Mouse (Mus musculus) ovary, postnatal 14 days (tissue): ENCODE measurements around the gene Pdzrn4.
A peak's percentile ranks its signal among the peaks of the same experiment; 100 is the strongest.

ENCODE experiments used
- DNase-seq: peaks from one replicate; pipeline ENCODE4 v3.0.0; 2022; ENCODE audit warnings: low spot score

Gene Pdzrn4

DNA sequence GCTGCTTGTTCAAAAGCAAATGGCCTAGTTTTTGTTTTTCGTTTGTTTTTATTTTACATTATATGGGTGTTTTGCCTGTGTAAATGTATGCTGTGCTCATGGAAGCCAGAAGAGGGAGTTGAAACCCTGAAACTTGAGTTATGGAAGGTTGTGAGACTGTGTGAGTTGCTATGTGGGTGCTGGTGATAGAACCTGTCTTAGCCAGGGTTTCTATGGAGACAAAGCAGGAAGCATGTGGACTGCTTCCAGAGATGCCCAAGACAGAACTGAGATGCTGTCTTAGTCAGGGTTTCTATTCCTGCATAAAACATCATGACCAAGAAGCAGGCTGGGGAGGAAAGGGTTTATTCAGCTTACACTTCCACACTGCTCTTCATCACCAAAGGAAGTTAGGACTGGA is 190.8 kb downstream of the Pdzrn4 start:
- DNase-seq, result no peak

- no peak for DNase-seq
Measured at GRCm38 (mm10) chr15:92594721-92595120, 198.0 kb downstream of the Pdzrn4 start.

GRCm38 (mm10) chr15:92597011-92597780 is 200.5 kb downstream of the Pdzrn4 start:
- DNase-seq, result no peak

DNA sequence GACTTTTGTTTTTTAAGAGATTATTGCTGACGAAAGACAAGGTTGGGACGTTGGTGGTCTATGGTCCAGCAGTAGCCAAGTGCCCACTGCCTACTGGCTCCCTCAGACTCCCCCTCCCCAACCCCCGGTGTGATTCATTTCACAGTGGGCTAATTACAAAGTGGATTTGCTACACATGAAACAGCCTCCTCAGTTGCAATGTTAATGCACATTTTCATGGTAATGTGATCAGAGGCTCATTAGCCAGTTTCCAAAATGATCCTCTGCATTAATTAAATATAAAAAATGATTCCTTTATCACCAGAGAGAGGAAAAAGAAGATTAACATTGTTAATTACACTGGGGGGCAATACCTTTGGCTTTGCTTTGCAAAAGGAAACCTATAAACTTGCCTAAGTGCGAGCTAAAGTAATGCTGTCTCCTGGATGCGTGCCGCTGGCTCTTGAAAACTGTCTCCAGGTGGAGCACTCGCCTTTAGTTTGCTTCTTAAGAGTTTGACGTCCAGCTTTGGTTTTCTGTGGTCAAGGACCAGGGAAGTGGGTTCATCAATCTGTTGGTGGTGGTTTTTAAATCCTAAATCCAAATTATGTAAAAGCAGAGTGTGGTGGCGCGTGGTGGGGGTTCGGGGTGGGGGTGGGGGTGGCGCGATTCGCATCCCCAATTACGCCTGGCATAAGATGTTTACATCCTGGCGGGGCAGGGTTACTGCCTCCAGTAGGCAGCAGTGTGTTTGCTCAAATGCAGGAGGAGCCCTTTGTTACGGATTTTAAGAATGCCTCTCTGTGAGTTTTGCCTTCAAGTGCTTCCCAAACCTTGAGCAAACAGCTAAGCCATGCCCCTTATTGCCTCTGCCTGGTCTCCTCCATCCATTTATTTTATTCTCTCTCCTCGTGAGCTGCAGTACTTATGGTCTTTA is 202.0 kb downstream of the Pdzrn4 start:
- peak; percentile 7 for DNase-seq

DNA sequence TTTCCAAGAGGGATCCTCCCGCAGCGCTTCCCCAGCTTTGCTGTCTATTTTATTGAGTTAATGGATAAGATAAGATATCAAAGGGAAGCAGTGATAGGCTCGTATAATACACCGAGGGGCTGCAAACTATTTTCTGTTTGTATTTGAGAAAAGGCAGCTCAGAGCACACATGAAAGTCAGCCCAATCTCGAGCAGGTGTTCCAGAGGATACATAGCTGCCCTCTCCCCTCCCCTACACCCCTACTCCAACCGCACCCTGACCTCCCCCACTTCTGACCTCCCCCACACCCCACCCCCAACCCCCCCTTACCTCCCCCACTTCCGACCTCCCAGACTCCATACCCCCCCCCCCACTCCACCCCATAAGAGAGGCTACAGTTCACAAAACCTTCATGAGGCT is 202.7 kb downstream of the Pdzrn4 start:
- no peak for DNase-seq

DNA sequence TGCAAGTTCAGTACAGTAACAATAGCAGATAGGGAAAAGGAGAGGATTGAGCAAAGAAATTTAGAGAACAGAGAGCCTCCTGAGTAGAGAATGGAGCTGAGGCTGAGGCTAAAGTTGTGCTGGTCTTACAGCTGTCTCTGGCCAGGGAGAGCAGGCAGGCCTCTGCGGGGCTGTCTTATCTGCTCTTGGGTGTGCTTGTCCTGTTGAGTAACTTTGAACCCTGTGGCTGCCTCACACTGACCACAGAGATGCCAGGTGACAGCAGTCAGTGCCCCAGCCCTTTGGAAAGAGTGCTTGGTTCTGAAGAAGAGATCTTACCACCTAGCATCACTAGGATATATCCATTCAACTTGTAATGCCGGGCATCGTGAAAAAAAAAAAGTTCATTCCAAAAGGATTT is 214.2 kb downstream of the Pdzrn4 start:
- no peak for DNase-seq

DNA sequence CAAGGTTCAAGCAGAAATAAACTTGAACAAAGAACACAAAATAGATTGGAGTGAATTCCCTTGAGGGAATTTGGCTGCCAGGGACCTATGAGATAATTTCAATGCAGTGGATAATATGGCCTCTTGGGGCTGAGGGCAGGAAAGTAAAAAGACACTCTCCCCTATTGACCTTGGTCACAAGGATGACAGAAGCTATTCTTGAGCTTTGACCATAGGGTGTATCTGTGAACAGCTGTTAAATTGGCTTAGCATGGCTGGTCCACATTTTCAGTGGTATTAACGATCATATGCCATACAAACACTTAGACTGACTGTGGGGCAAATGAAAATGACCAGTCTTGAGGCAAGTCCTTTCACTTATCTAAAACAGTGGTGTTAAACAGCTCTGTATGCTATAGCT is 215.7 kb downstream of the Pdzrn4 start:
- no peak for DNase-seq

DNA sequence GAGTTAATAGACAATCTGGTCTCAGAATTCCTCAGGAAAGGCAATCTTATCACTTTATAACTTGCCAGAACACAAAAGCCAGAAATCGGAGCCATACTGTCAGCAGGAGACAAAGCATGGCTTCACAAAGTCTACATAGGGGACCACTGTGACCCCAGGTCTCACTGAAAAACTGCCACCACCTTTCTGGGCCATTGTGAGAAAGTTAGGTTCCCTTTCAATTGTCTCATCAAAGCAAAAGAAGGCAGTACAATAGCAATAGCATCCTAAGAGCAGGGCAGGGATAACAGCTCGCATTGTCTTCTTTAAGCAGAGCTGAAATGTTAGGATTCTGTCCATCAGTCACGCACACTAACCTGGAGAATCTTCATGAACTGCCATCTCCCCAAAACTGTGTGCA is 216.5 kb downstream of the Pdzrn4 start:
- no peak for DNase-seq

- no peak for DNase-seq
Measured at GRCm38 (mm10) chr15:92621731-92622234, 225.1 kb downstream of the Pdzrn4 start.

DNA sequence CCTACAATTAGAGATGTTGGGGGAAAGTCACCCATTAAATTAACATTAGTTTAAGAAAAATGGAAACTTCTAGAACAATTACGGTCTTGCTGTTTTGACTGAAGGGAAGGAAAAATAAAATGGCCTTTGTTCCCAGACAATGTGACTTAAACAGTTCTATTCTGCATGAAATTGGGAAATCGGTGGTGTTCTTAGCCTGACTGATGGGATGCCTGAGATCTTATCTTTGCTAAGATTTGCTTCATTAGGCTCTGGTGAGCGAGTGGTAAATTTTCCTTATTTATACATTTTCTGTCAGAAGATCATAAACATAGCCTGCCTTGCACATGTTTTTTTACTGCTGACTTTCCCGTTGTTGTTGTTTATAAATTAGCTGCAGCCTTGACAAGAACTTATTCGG is 225.6 kb downstream of the Pdzrn4 start:
- no peak for DNase-seq

DNA sequence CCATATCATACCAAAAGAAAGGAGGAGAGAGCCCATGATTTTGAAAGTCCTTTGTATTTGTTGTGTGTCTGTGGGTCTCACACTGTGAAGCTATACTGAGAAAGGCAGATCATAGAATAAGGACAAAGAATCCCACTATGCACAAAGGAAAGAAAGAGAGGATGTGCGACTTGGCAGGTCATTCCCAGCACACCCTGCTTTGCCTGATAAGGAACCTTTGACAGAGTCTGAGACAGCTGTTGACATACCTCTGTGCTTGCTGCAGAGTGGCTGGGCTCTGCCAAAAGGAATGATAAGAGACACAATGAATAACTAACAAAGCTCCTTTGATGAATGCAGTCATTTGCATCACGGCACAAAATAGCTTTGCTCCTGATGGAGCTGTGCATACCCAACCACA is 232.5 kb downstream of the Pdzrn4 start:
- DNase-seq, result no peak

DNA sequence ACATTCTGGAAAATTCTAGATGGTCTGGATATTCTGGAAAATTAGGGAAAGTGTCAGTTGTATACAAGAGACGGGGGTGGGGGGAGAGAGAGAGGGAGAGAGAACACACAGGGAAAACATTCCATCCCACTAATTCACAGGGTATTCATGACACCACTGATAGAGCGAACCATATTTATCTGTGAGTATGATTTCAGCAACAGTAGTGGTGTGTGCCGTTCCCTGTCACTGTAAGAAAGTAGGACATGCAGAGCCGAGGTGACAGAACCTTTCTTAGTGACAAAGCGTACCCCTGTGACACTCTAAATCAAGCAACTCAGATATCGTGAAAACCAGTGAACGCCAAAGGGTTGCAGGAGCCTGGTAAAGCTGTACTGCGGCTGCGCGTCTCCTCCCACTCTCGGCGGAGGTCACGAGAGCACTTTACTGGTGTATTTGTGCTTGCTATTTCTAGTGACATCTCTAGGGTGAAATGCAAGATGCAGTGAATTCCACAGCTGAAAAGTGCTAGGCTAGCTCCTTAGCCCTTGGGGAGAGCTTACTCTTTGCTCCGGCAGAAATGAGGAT is 237.4 kb downstream of the Pdzrn4 start:
- no peak for DNase-seq

GRCm38 (mm10) chr15:92640212-92641082 is 243.8 kb downstream of the Pdzrn4 start:
- no peak for DNase-seq

DNA sequence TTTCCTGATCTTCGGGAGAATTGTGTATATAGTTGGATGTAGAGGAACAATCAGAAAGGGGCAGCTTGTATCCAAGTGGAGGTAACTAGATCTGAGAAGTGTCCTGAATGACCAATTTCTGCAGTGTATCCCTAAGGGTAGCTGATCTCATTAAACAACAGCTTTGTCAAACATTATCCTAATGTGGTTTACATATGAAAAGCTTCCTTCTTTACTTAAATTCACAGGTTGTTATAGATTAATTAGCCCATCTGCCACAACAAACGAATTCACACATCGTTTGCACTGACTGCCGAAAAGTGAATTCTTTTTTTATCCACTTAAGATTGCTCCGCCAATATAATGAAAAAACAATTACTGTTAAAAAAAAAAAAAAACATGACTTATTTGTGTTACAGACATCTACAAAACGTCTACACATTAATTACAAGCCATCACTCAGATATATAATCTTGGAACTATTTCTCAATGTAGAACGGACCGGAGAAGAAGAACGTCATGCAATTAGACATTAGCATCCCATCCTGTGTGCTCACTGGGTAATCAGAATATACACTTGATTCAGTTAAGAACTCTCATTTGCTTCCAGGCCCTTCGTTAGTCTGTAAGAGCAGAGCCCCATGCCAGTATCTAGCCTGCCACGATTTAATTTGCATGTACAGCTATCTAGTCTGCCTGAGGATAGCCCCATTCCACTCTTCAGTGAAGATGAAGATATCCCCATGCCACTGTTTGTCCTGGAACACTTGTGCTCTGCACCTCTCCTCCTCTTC is 274.8 kb downstream of the Pdzrn4 start:
- no peak for DNase-seq

GRCm38 (mm10) chr15:92676096-92676495 is 279.4 kb downstream of the Pdzrn4 start:
- no peak for DNase-seq

- no peak for DNase-seq
Measured at GRCm38 (mm10) chr15:92678377-92678776, 281.7 kb downstream of the Pdzrn4 start.

DNA sequence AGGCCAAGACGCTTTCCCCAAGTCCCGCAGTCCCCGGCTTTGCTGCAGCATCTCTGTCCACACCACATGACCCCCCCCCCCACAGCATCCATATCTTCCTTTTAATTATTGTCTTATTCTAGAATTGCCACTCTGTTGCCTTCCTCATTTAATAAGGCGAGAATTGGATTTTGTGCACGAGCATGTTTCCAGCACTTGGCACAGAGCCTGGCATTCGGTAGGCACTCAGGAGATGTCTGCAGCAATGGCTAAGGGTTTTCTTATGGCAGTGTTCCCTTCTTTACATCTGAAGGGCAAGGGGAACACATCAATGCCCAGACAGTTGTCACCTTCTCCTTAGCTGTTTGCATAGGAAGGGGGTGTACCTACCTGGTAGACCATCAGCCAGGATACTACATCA is 282.9 kb downstream of the Pdzrn4 start:
- DNase-seq, result no peak

DNA sequence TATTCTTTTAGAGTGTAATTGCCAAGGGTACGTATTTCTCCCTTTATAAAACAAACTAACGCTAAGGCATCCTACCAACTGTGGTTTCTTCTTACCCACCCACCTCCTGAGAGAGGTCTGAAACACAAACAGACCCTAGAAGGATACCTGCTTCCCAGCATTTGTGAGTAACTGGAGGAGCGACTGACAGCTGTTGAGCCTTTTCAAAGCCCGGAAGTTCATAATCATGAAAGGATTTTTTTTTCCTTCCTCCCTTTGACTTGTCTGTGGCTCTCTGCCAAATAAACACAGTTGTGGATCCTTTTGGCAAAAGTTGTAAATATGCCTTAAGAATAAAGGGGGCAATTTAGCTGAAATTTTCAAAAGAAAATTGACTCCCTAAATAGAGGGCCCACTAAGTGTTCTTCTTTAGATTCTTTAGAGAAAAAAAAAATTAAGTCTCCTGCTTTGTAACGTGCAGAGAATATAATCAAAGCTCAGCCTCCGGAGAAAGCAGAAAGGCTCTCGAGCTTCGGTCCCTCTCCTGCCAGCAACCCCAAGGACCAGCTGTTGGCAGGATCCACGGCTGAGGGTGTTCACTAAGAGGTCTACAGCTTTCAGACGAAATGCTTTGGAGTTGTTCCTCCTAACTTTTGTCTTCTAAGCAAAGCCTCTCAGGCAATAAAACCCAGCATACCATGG is 299.7 kb downstream of the Pdzrn4 start:
- DNase-seq, result no peak

DNA sequence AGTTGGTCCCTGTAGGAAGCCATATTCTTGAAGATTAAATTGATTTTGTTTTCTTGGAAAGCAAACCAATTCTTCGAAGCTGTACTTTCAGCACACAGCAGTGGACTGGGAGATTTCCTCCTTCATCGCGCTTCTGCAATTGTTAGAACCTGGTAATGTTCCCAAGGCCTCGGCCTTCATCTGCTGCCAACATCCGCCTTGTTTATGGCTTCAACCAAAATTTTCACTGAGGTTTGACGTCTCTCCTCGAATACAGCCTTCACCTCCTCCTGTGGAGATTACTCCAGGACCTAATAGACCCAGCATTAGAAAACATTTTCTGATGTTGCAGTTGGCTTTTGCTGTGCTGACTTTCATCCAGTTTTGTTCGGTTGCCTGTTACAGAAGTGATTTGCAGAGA is 307.5 kb downstream of the Pdzrn4 start:
- DNase-seq, result peak; percentile 15

- no peak for DNase-seq
Measured at GRCm38 (mm10) chr15:92738676-92739075, 342.0 kb downstream of the Pdzrn4 start.
